Mouse (Mus musculus) lung, embryonic 16.5 days (tissue): Measurements from ENCODE around the gene Ptpru. TPM values are rescaled to one million over a fixed set of nuclear protein-coding genes. Genes with fewer than 3 reads are reported as not detected.

ENCODE experiments used
- ATAC-seq: fragments of 200-750 bp; cut with Nextera tagmentation; 2 replicates; pipeline ENCODE4 v1.8.0; 2017; ENCODE audit warnings: low read depth, mild to moderate bottlenecking, moderate library complexity
- H3K27ac ChIP-seq: fragments of 300-500 bp; sonication (generic); 2 replicates; pipeline ENCODE4 v1.5.1; 2014; ENCODE audit warnings: mild to moderate bottlenecking, control low read depth, low read length
- H3K27me3 ChIP-seq: fragments of 300-500 bp; sonication (generic); 2 replicates; pipeline ENCODE4 v1.6.1; 2014; ENCODE audit warnings: low read depth, low read length, mixed read lengths; ENCODE audit not compliant: control insufficient read depth, insufficient read depth
- H3K36me3 ChIP-seq: fragments of 300-500 bp; sonication (generic); 2 replicates; pipeline ENCODE4 v1.6.1; 2014; ENCODE audit warnings: low read length; ENCODE audit not compliant: control insufficient read depth, insufficient read depth
- H3K4me1 ChIP-seq: fragments of 300-500 bp; sonication (generic); replicated peaks from 2 replicates; pipeline ENCODE4 v1.6.1; 2014; ENCODE audit warnings: low read length, mixed read lengths; ENCODE audit not compliant: control insufficient read depth, insufficient read depth
- H3K4me2 ChIP-seq: fragments of 300-500 bp; sonication (generic); 2 replicates; pipeline ENCODE4 v1.6.1; 2014; ENCODE audit warnings: low read depth, low read length, control low read depth
- H3K4me3 ChIP-seq: fragments of 300-500 bp; sonication (generic); 2 replicates; pipeline ENCODE4 v1.5.1; 2014; ENCODE audit warnings: mild to moderate bottlenecking, low read length, control low read depth
- H3K9ac ChIP-seq: fragments of 300-500 bp; sonication (generic); 2 replicates; pipeline ENCODE4 v1.6.1; 2014; ENCODE audit warnings: low read length, control low read depth
- H3K9me3 ChIP-seq: fragments of 300-500 bp; sonication (generic); 2 replicates; pipeline ENCODE4 v1.6.1; 2016; ENCODE audit warnings: low read length; ENCODE audit not compliant: control insufficient read depth
- WGBS: fragments of 180-500 bp; shearing (Covaris S2); extraction: QIAGEN DNeasy Blood & Tissue Kit; methylation state at CpG from one replicate; pipeline ENCODE4 v1.1.7; 2014; 5-methylcytosine and 5-hydroxymethylcytosine counted together
- polyA plus RNA-seq: library from polyadenylated mRNA; unstranded; fragments of >200 nt; fragmentation: Nextera tagmentation; extraction: Ambion mirVana; gene quantifications from 2 replicates; pipeline ENCODE4 v1.2.1, GENCODE M21; 2015

Gene Ptpru
- polyA plus RNA-seq, 1 experiment from 2014 or later = 14.1 TPM

DNA sequence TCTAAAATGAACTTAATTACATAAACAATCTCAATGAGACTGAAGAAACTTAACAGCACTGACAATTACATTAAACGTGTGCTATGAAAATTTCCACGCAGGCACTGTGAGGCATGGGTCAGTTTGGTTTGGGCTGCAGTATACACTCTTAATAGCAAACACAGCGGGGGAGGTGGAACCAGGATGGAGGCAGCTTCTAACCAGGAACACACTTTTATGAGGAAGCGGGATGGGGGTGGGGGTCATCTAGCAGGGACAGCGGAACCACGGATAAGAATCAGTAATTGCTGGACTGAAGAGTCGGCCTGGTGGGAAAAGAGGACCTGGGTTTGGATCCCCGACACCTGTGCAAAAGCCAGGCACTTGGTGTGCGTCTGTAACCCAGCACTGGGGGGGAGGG, 34.2 kb downstream of the Ptpru start:
- Histone ChIP-seq H3K4me1 (no peaks in the 10 kb centered on the region), H3K36me3 (no peaks in the 10 kb centered on the region), H3K9me3 (no peaks in the 10 kb centered on the region), H3K4me3 (no peak overlapping the region), H3K27ac (no peak overlapping the region), H3K27me3 (no peaks in the 10 kb centered on the region), H3K4me2 (no peak overlapping the region), H3K9ac (no peak overlapping the region)
- WGBS = 71% methylated on average over 9 of the region's 9 CpGs
- ATAC-seq = no peak

DNA sequence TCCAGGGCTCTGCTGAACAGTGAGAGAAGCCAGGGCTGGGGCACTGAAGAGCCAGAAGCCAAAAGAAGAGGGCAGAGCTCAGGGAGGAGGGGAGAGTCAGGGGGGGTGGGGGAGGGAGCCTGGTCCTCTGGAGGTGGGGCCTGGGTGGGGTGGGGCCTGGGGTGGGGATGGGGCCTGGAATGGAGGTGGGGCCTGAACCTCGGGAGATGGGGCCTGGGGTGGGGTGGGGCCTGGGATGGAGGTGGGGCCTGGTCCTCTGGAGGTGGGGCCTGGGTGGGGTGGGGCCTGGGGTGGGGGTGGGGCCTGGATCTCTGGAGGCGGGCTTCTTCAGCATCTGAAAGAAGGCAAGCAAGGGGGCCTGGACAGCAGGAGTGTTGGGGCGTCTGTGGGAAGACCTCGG, 39.1 kb downstream of the Ptpru start:
- ATAC-seq = no peak
- Histone ChIP-seq H3K4me2 (no peak overlapping the region), H3K9me3 (no peaks in the 10 kb centered on the region), H3K27ac (no peak overlapping the region), H3K36me3 (no peaks in the 10 kb centered on the region), H3K27me3 (no peaks in the 10 kb centered on the region), H3K4me3 (no peak overlapping the region), H3K9ac (no peak overlapping the region), H3K4me1 (no peaks in the 10 kb centered on the region)
- 48% methylated on average over 4 of the region's 4 CpGs for whole genome bisulfite sequencing

DNA sequence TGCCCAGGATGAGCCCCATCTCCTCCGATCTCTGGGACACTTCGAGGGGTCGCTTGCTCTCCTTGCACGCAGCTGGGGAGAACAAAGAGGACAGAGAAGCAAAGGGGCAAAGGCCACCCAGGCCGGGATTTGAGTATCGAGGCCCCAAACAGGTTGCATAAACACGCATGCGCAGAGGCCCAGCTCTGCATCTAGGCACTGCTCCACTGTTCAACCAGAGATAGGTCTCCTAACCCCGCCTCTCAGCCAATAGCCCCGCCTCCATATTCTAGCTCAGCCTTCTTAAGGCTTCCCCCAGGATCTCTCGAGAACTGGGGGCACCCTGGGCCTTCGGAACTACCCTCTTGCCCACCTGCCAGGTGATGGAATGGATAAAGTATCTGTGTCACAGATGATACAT, 40.2 kb downstream of the Ptpru start:
- 62% methylated on average over 12 of the region's 12 CpGs for WGBS
- Histone ChIP-seq H3K27me3 (no peaks in the 10 kb centered on the region), H3K4me1 (no peaks in the 10 kb centered on the region), H3K9ac (no peak overlapping the region), H3K36me3 (no peaks in the 10 kb centered on the region), H3K4me3 (no peak overlapping the region), H3K27ac (no peak overlapping the region), H3K4me2 (no peak overlapping the region), H3K9me3 (no peaks in the 10 kb centered on the region)
- ATAC-seq = no peak

DNA sequence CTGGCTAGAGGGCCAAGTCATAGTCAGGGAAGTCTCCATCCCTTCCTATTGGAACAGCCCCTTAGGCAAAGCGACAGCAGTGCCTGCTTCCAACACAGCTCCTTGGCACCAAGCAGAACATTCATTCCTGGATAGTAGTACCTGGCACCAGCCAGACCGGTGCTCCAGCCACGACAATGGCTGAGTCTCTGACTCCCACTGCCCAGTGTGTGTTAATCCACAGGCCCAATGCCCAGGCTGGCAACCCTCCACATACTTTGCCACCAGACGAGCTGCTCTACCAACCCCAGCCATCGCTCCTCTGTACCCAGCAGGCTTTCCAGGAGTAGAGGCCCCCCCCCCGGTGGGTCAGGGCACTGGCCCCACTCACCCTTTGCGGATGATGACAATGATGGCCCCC, 40.6 kb downstream of the Ptpru start:
- Histone ChIP-seq H3K4me3 (no peak overlapping the region), H3K27me3 (no peaks in the 10 kb centered on the region), H3K4me1 (no peaks in the 10 kb centered on the region), H3K27ac (no peak overlapping the region), H3K9me3 (no peaks in the 10 kb centered on the region), H3K9ac (no peak overlapping the region), H3K36me3 (no peaks in the 10 kb centered on the region), H3K4me2 (no peak overlapping the region)
- no peak for ATAC-seq
- WGBS = 84% methylated on average over 7 of the region's 7 CpGs

DNA sequence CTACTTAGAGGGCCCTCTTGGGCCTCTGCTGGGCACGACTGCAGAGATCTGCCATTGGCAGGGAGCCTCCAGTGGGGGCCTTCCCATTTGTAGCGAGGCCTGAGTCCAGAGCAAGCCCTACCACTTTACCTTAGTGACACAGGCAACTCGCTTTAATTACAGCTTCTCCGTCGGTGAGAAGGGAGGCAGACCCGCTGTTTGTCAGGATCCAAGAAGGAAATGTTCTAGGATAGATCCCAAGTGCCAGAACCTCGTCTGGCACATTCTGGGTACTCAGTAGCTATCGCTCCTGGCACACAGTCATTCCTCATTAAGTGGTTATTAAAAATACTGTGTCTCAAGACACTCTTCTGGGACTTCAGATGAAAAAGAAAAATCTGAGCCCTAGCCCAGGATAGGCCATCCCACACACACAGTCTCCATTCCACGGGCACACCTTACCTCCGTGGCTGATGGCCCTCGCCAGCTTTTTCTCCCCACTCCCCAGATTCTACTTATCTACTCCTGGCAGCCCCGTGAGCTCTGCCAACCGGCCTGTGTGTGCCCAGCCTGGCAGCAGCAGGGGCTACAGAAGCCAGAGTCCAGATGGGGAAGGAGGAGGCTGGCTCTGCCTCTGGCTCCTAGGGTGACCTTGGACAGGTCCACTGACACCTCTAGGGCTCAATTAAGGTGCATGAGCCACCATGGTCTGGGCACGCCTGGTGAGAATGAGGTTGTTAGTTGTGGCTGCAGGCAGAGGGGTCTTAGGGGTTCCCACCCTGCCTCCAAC, 41.6 kb downstream of the Ptpru start:
- Histone ChIP-seq H3K9me3 (no peaks in the 10 kb centered on the region), H3K27ac (no peak overlapping the region), H3K9ac (no peak overlapping the region), H3K4me3 (no peak overlapping the region), H3K4me2 (no peak overlapping the region), H3K36me3 (no peaks in the 10 kb centered on the region), H3K27me3 (no peaks in the 10 kb centered on the region), H3K4me1 (no peaks in the 10 kb centered on the region)
- 64% methylated on average over 14 of the region's 14 CpGs for WGBS
- no peak for ATAC-seq

DNA sequence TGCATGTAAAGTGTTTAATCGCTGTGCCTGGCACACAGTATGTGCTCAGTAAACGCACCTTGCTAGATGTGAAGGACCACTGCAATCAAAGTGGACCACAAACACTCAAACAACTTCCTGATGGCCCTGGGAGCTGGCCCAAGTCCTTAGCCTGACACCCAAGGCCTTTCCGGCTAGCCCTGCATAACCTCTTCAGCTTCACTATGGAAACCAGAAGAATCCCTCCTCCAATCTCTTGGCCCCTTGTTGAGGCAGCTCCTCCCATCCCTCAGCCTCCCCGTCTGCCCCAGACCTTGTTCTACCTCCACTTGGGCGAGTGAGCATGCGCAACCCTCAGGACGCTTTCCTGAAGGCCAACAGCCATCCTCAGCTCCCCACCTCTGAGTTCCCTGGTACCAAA, 51.3 kb downstream of the Ptpru start:
- H3K4me3 ChIP-seq = no peak overlapping the region
- peak; percentile 66 for ATAC-seq
- H3K27ac ChIP-seq = no peak overlapping the region
- H3K27me3 ChIP-seq = no peaks in the 10 kb centered on the region
- WGBS = 57% methylated on average over 7 of the region's 7 CpGs
- H3K4me1 ChIP-seq = no peaks in the 10 kb centered on the region
- H3K9me3 ChIP-seq = no peaks in the 10 kb centered on the region
- H3K36me3 ChIP-seq = no peaks in the 10 kb centered on the region
- no peak overlapping the region for H3K4me2 ChIP-seq
- H3K9ac ChIP-seq = no peak overlapping the region

DNA sequence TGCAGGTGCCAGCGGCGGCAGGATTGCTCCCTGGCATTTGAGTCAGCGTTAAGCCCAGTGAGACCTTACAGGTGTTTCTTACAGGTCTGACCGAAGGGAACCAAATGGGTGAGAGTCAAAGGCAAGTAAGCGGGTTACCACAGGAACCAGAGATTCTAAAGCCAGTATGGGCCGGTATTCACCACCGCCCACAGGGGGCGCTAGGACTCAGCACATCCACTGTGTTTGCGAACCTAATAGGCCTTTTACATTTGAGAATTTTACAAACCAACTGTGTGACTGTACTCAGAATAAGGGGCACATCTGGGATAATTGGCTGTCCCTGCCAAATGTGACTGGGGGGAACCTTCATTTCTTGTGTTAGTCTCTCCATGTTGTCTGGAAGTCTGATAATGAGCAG, 54.1 kb downstream of the Ptpru start:
- Histone ChIP-seq H3K36me3 (no peaks in the 10 kb centered on the region), H3K4me1 (peaks cover 5% of the 10 kb centered on the region; the same call in 1 of the 2 replicates), H3K4me3 (no peak overlapping the region), H3K27ac (no peak overlapping the region), H3K9ac (no peak overlapping the region), H3K4me2 (no peak overlapping the region), H3K27me3 (no peaks in the 10 kb centered on the region), H3K9me3 (no peaks in the 10 kb centered on the region)
- ATAC-seq = 0 out of 2 replicates have a peak, but pooled peaks have one; percentile 30
- 17% methylated on average over 9 of the region's 9 CpGs for WGBS

DNA sequence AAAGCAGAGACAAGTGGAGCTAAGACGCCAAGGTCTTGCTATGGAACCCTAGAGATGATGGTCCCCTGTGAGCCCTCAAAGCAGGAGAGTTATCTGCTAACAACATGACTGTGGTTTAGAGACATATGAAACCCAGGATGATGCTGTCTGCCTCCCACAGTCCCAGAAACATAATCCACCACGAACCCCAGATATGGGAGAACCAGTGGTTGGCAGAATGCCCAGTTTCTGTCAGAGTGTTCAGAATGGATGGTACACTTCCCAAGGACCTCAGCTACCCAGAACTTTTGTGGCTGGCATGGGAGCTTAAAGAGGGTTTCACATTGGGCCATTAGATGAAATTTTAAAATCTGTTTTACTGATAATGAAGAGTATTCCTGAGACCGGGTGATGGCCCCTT, 57.1 kb downstream of the Ptpru start:
- peak; percentile 66 for ATAC-seq
- Histone ChIP-seq H3K4me2 (no peak overlapping the region), H3K27ac (no peak overlapping the region), H3K36me3 (no peaks in the 10 kb centered on the region), H3K4me1 (peaks cover 5% of the 10 kb centered on the region; the same call in 1 of the 2 replicates), H3K27me3 (no peaks in the 10 kb centered on the region), H3K4me3 (no peak overlapping the region), H3K9me3 (no peaks in the 10 kb centered on the region), H3K9ac (no peak overlapping the region)
- 31% methylated on average over 3 of the region's 3 CpGs for WGBS

DNA sequence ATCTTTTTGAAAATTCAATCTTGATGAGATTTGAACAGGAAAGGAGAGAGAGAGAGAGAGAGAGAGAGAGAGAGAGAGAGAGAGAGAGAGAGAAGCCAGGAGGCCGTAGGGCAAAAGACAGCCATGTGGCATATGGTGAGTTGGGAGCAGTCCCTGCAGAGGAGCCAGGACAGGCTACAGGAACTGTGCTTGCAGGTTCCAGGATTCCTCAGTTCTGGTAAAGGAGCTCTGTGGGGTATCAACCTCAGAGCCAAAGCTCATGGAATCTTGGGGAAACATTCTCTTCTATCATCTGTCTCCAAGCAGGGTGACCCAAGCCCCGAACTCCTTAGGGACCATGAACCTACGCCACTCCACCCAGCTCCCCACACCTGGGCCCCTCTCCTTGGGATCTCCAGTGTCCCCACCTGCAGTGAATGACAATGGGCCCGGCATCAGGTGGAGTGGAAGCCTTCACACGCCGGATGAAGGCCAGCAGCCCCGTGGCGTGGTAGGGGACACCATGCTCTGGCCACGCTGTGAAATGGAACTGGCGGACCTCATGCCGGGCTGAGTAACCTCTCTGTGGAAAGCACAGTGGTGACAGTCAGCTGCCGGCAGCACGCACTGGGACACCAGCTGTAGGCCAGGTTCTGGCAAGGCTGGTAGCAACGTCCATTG, 59.3 kb downstream of the Ptpru start:
- Histone ChIP-seq H3K36me3 (no peaks in the 10 kb centered on the region), H3K4me2 (no peak overlapping the region), H3K4me1 (peaks cover 5% of the 10 kb centered on the region; the same call in 1 of the 2 replicates), H3K4me3 (no peak overlapping the region), H3K27ac (no peak overlapping the region), H3K27me3 (no peaks in the 10 kb centered on the region), H3K9ac (no peak overlapping the region), H3K9me3 (no peaks in the 10 kb centered on the region)
- ATAC-seq = no peak
- 89% methylated on average over 14 of the region's 14 CpGs for WGBS
